Mouse (Mus musculus) forebrain, embryonic 16.5 days (tissue): Measurements from ENCODE around the gene Supt4a. TPM values are rescaled to one million over a fixed set of nuclear protein-coding genes. Genes with fewer than 3 reads are reported as not detected.

Experiments used
- ATAC-seq: fragments of 200-750 bp; cut with Nextera tagmentation; 2 replicates; pipeline ENCODE4 v1.8.0; 2017; ENCODE audit warnings: mild to moderate bottlenecking, moderate library complexity
- H3K27ac ChIP-seq: fragments of 300-500 bp; sonication (generic); 2 replicates; pipeline ENCODE4 v1.5.1; 2014; ENCODE audit warnings: low read length, control low read depth
- H3K27me3 ChIP-seq: fragments of 300-500 bp; sonication (generic); replicated peaks from 2 replicates; pipeline ENCODE4 v1.6.1; 2014; ENCODE audit warnings: low read length; ENCODE audit not compliant: control insufficient read depth, insufficient read depth
- H3K36me3 ChIP-seq: fragments of 300-500 bp; sonication (generic); 2 replicates; pipeline ENCODE4 v1.6.1; 2014; ENCODE audit not compliant: control insufficient read depth, insufficient read depth
- H3K4me1 ChIP-seq: fragments of 300-500 bp; sonication (generic); replicated peaks from 2 replicates; pipeline ENCODE4 v1.6.1; 2014; ENCODE audit warnings: low read length; ENCODE audit not compliant: control insufficient read depth, insufficient read depth
- H3K4me2 ChIP-seq: fragments of 300-500 bp; sonication (generic); 2 replicates; pipeline ENCODE4 v1.6.1; 2014; ENCODE audit warnings: mild to moderate bottlenecking, low read length, control low read depth
- H3K4me3 ChIP-seq: fragments of 300-500 bp; sonication (generic); replicated peaks from 2 replicates; pipeline ENCODE4 v1.5.1; 2014; ENCODE audit warnings: mild to moderate bottlenecking, low read length, control low read depth
- H3K9ac ChIP-seq: fragments of 300-500 bp; sonication (generic); replicated peaks from 2 replicates; pipeline ENCODE4 v1.6.1; 2014; ENCODE audit warnings: low read depth, low read length, control low read depth
- H3K9me3 ChIP-seq: fragments of 300-500 bp; sonication (generic); 2 replicates; pipeline ENCODE4 v1.6.1; 2016; ENCODE audit warnings: low read length; ENCODE audit not compliant: control insufficient read depth
- WGBS: fragments of 180-500 bp; shearing (Covaris S2); extraction: QIAGEN DNeasy Blood & Tissue Kit; methylation state at CpG from one replicate; pipeline ENCODE4 v1.1.7; 2014; 5-methylcytosine and 5-hydroxymethylcytosine counted together
- polyA plus RNA-seq: library from polyadenylated mRNA; unstranded; fragments of >200 nt; fragmentation: Nextera tagmentation; extraction: Ambion mirVana; gene quantifications from 2 replicates; pipeline ENCODE4 v1.2.1, GENCODE M21; 2015

Gene Supt4a
- polyA plus RNA-seq, 1 experiment from 2014 or later, result 133 TPM

DNA sequence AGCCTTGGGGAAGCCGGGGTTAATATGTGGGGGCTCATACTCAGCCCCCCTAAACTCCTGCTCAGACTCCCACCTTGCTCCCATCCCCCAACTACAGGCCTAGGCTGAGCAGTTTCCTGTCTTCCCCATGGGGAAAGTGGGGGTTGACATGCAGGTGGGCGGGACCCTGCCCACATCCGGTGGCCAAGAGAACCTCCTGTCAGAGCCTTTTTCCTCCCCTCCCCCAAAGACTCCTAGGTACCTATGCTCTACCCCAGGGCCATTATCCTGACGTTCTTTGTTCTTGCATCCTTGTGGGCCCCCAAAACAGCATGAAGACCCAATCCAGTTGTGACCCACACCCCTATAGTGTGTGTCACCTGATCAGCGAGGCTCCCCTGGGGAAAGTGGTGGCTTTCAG, 17.3 kb downstream of the Supt4a start:
- Histone ChIP-seq H3K36me3 (no peaks in the 10 kb centered on the region), H3K27me3 (no peaks in the 10 kb centered on the region), H3K4me3 (no peak overlapping the region), H3K9me3 (no peaks in the 10 kb centered on the region), H3K4me2 (no peak overlapping the region), H3K9ac (no peak overlapping the region), H3K27ac (no peak overlapping the region), H3K4me1 (peaks cover 1% of the 10 kb centered on the region)
- no peak for ATAC-seq
- 78% methylated on average over 5 of the region's 5 CpGs for WGBS

DNA sequence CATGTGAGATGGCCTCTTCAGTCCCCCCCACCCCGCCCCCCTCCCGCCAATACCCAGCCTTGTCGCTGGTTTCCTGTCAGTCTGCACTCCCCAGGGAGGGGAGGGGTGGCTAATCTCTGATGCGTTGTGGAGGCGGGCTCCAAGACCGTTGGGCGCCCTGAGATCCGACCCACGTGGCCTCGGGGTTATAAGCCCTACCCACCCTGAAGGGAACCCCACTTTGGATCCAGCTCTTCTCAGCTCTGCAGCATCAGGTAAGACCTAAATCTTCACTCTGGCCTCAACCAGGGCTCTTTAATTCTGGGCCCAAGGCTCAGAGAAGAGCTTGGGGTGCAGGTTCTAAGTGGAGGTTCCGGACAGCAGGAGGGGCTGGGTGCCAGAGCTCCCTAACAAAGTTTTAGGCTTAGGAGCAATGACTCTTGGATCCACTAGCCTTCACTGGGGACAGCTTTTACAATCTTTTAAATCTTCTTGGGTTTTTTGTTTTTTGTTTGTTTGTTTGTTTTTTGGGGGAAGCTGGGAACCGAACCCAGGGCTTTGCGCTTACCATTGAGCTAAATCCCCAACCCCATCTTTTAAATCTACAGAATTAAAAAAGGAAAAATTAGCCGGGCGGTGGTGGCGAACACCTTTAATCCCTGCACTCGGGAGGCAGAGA, 18.1 kb downstream of the Supt4a start:
- H3K36me3 ChIP-seq, result no peaks in the 10 kb centered on the region
- peaks cover 8% of the 10 kb centered on the region for H3K4me1 ChIP-seq
- H3K27ac ChIP-seq, result no peak overlapping the region
- H3K4me2 ChIP-seq, result no peak overlapping the region
- no peak overlapping the region for H3K9ac ChIP-seq
- H3K27me3 ChIP-seq, result no peaks in the 10 kb centered on the region
- no peaks in the 10 kb centered on the region for H3K9me3 ChIP-seq
- WGBS, result 80% methylated on average over 17 of the region's 17 CpGs
- no peak overlapping the region for H3K4me3 ChIP-seq
- no peak for ATAC-seq

DNA sequence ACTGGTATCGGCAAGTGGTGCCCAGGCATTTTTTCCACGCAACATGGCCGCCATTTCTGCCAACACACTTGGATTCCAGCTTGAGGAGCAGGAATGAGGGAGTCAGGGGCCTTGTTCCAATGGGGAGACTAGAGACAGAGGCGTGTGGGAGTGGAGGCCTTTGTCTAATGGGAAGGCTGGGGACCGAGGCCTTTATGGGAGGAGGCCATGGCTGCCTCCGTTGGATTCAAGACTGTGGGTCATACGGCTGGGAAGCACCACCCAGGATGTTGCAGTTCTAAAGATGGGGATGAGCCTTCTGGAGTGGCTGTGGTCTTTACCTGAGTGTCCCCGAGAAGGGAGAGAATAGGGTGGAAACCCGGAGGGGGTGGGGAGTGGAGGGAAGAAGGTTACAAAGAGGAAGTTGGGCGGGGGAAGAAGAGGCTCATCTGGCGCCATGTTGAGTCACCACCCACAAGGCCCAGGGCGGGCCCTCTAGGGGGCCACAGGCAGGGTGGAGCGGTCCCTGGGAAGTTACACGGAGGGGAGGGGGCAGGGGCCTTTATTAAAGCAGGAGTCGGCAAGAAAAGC, 19.0 kb downstream of the Supt4a start:
- no peak overlapping the region for H3K4me2 ChIP-seq
- H3K4me1 ChIP-seq, result peaks cover 14% of the 10 kb centered on the region
- no peak overlapping the region for H3K27ac ChIP-seq
- 90% methylated on average over 15 of the region's 15 CpGs for WGBS
- H3K4me3 ChIP-seq, result no peak overlapping the region
- H3K9ac ChIP-seq, result no peak overlapping the region
- no peaks in the 10 kb centered on the region for H3K9me3 ChIP-seq
- no peak for ATAC-seq
- no peaks in the 10 kb centered on the region for H3K36me3 ChIP-seq
- H3K27me3 ChIP-seq, result no peaks in the 10 kb centered on the region

GRCm38 (mm10) chr11:87757001-87757954, 19.9 kb downstream of the Supt4a start:
- no peak overlapping the region for H3K27ac ChIP-seq
- no peak overlapping the region for H3K4me2 ChIP-seq
- no peak overlapping the region for H3K9ac ChIP-seq
- no peaks in the 10 kb centered on the region for H3K9me3 ChIP-seq
- WGBS, result 92% methylated on average over 25 of the region's 25 CpGs
- H3K36me3 ChIP-seq, result no peaks in the 10 kb centered on the region
- H3K4me1 ChIP-seq, result peaks cover 24% of the 10 kb centered on the region
- H3K27me3 ChIP-seq, result no peaks in the 10 kb centered on the region
- ATAC-seq, result no peak
- H3K4me3 ChIP-seq, result no peak overlapping the region

- Histone ChIP-seq H3K27me3 (no peaks in the 10 kb centered on the region), H3K4me2 (no peak overlapping the region), H3K27ac (no peak overlapping the region), H3K4me3 (no peak overlapping the region), H3K9ac (no peak overlapping the region), H3K36me3 (no peaks in the 10 kb centered on the region), H3K4me1 (peaks cover 34% of the 10 kb centered on the region), H3K9me3 (no peaks in the 10 kb centered on the region)
- ATAC-seq, result no peak
- WGBS, result 79% methylated on average over 7 of the region's 7 CpGs
Observed at GRCm38 (mm10) chr11:87758161-87758911, 21.0 kb downstream of the Supt4a start.

DNA sequence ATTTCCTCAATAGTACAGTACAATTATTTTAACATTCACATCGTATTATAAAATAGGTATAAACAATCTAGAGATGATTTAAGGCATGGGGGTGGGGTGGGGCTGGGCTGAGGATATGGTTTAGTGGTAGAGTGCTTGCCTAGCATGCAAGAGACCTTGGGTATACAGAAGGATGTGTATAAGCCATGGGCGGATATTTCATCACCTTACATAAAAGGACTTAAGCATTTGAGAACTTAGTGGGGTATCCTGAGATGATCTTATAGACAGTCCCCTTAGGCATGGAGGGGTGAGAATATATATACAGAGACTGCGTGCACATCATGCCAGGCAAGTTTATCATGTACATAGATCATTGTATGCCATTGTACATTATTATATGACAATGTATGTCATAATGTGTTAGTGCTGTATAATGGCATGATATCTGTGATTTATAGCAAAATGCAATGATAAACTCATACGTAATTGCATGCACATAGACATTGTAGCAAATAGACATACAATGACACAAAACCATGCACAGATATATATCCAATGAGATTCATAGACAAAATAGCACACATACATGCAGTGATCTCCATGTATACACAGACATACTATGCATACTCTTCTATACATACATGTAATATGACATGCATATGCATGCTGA, 21.7 kb downstream of the Supt4a start:
- ATAC-seq, result no peak
- 72% methylated on average over 4 of the region's 4 CpGs for WGBS
- H3K27ac ChIP-seq, result no peak overlapping the region

GRCm38 (mm10) chr11:87759609-87760005, 22.3 kb downstream of the Supt4a start:
- 8% methylated on average over 3 of the region's 3 CpGs for WGBS
- Histone ChIP-seq H3K27ac (peak overlapping the region; percentile 64), H3K4me2 (peak overlapping the region; percentile 74), H3K4me1 (peaks cover 42% of the 10 kb centered on the region), H3K27me3 (no peaks in the 10 kb centered on the region), H3K36me3 (no peaks in the 10 kb centered on the region), H3K4me3 (no peak overlapping the region; the same call in 1 of the 2 replicates), H3K9me3 (no peaks in the 10 kb centered on the region), H3K9ac (no peak overlapping the region)
- no peak for ATAC-seq

More for the DNA sequence above, 21.7 kb downstream of the Supt4a start:
- H3K36me3 ChIP-seq, result no peaks in the 10 kb centered on the region
- H3K4me1 ChIP-seq, result peaks cover 39% of the 10 kb centered on the region
- no peak overlapping the region for H3K4me3 ChIP-seq
- H3K27me3 ChIP-seq, result no peaks in the 10 kb centered on the region
- no peaks in the 10 kb centered on the region for H3K9me3 ChIP-seq
- H3K4me2 ChIP-seq, result no peak overlapping the region
- H3K9ac ChIP-seq, result no peak overlapping the region

DNA sequence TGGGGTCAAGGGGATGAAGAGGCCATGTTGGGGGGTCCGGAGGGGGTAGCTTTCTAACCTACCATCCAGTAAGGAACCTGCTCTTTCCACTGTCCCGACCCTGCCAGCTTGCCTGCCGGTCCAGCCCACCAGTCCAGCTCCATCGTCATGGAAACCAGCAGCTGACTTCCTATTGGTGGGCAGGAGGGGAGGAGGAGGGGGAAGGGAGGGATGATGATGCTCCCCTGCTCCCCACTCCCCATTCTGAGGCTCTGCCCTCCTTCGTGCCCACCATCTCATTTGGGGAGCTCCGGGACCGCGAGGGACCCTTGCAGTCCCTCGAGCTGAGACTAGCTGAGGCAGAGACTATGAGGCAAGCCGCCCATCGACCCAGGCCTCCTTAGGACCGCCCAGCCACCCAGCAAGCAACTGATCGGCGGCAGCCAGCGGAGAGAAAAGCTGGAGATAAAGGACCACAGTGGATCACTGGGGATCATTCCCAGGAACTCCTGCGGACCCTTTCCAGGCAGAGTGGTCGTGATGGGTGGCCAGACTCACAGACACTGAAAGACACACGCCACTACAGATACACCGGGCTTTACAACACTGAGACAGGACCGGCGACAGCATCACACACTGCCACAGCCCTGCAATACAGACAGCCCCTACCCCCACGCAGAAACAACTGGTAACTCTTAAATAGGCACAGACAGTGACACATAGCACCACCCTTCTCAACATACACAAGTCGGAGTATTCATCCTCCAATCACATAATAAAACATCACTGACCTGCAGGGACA, 23.1 kb downstream of the Supt4a start, which contains the start of gene Tspoap1:
Gene Tspoap1, plus strand, starts transcription at position 241 of the 781 bp plus-strand sequence.
- peak within 1 kb of the TSS; percentile 84 for H3K27ac ChIP-seq
- H3K4me3 ChIP-seq, result peak within 1 kb of the TSS; percentile 59
- ATAC-seq, result peak; percentile 89
- no peaks in the 10 kb centered on the region for H3K9me3 ChIP-seq
- no peaks in the 10 kb centered on the region for H3K27me3 ChIP-seq
- peak within 1 kb of the TSS; percentile 86 for H3K9ac ChIP-seq
- H3K4me2 ChIP-seq, result peak within 1 kb of the TSS; percentile 74
- peaks cover 51% of the 10 kb centered on the region for H3K4me1 ChIP-seq
- WGBS, result 3% methylated on average over 23 of the region's 23 CpGs
- H3K36me3 ChIP-seq, result no peaks in the 10 kb centered on the region
